Mouse (Mus musculus): ENCODE results near the gene Mrpl43. TPM values are rescaled to one million over a fixed set of nuclear protein-coding genes. Genes with fewer than 3 reads are reported as not detected.

Gene Mrpl43
- total RNA-seq, 1 experiment from 2014 or later, result 45.6 TPM

GRCm38 (mm10) chr19:44977148-44977547, 29.1 kb downstream of the Mrpl43 start:
- DNase-seq, result no peak

GRCm38 (mm10) chr19:44976636-44977035, 29.6 kb downstream of the Mrpl43 start:
- DNase-seq, result no peak

GRCm38 (mm10) chr19:44968329-44968728, 37.9 kb downstream of the Mrpl43 start:
- DNase-seq, result no peak

- DNase-seq, result no peak
Measured at GRCm38 (mm10) chr19:44965978-44966377, 40.3 kb downstream of the Mrpl43 start.

- no peak for DNase-seq
Measured at GRCm38 (mm10) chr19:44959633-44960032, 46.6 kb downstream of the Mrpl43 start.

Other genes starting within 250 kb of the Mrpl43 start
- gene Slf2, start 75.3 kb downstream of the Mrpl43 start, total RNA-seq (2021), result 24.2 and 28.2 TPM in 2 replicates
- 8.4 and 29.7 TPM in 2 replicates for gene Sema4g, start 17.3 kb downstream of the Mrpl43 start, total RNA-seq (2021)
- 27.5 and 30.7 TPM in 2 replicates for gene Twnk, start 779 bp downstream of the Mrpl43 start, total RNA-seq (2021)
- 70.4 and 77.4 TPM in 2 replicates for gene Lzts2, start 8.0 kb upstream of the Mrpl43 start, total RNA-seq (2021)
- gene Pdzd7, start 39.3 kb upstream of the Mrpl43 start, total RNA-seq (2021), result not detected in 2 replicates
- gene Sfxn3, start 41.1 kb upstream of the Mrpl43 start, total RNA-seq (2021), result 51.7 and 58.1 TPM in 2 replicates
- 5.7 and 6.3 TPM in 2 replicates for gene Kazald1, start 68.8 kb upstream of the Mrpl43 start, total RNA-seq (2021)
- gene Tlx1, start 144.2 kb upstream of the Mrpl43 start, total RNA-seq (2021), result 0.44 TPM in 1 of 2 replicates, not detected in the other
- gene Lbx1, start 229.4 kb upstream of the Mrpl43 start, total RNA-seq (2021), result not detected in 2 replicates